Mouse (Mus musculus) kidney, adult 18-20 months (tissue): ENCODE measurements around the gene Cd200r2.
"Not testable (repeated sequence)": the region's sequence is repeated elsewhere in the genome, so short reads cannot be mapped to it uniquely, and the experiment has no call there.

Experiments
- DNase-seq: peaks from one replicate; pipeline ENCODE4 v3.0.0; 2021

The Cd200r2 gene

DNA sequence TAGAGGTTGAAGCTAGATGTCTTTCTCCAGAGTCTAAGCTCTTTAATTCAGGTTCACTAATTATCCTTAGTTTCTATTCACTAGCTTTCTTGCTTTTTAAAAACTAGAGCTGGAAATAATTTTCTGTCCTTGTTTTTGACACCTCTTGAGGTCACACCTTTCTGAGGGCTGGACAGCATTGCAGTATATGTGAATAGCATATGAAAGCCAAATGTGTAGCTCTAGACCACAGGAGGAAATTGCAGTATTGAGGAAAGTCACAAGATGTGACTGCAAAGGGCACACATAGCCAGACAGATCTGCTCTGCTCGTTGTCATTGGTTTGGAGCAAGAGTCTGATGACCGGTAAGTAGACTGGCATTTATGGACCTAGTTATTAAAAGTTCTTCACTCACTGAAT, at the start of gene Cd200r2:
Gene Cd200r2 (plus strand): TSS at position 301 of the 400 bp plus-strand sequence.
- no peak for DNase-seq

DNA sequence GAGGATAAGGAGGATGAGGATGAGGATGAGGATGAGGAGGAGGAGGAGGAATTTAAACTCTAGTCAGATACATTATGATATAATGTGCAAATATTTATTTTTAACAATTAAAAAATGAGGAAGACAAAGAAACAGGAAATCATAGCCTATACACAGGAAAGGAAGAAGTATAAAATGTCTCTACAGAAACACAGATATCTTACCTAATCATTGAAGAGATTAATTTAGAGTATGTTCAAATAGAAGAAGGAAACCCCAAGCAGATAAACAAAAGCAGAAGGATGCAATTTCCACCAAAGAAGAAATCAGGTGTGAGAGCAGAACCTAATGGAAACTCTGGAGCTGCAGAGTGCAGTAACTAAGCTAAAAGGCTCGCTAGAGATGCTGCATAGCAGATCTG, 48.9 kb upstream of the Cd200r2 start:
- DNase-seq = no peak

DNA sequence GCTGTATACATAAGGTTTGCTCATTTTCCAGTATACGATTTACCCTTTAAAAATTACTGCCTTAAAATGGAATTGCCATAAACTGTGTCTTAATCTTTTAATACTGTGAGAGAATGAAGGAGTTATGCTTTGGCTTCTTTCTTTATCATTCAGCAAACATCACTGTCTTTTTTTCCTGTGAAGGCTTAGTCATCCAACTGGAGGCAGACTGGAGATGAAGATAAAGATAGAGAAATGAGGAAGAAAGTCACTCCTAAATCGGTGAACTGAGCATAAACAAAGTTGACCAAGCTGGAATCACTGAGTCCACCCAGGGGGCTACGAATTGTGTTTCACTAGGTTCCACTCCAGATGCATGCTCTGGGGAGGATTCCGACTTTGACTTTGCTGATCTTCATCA, 46.4 kb upstream of the Cd200r2 start:
- DNase-seq = no peak

DNA sequence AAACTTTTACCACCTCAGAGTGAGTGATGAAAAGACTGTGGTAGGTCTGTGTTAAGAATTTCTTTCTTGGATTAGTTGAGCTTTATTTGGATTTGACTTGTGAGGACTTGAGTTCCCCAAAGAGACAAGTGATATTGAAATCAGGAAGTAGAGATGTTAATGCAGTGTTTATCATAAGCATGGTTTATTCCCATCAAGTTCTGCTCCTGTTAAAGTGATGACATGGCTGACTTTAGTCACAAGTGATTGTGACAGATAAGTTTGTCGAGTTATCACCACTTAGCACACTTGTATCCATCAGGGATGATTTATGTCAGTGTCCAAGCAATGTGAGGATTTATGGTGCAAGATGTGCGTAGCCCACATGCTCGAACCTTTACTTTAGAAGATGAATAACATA, 34.6 kb upstream of the Cd200r2 start:
- DNase-seq = no peak

DNA sequence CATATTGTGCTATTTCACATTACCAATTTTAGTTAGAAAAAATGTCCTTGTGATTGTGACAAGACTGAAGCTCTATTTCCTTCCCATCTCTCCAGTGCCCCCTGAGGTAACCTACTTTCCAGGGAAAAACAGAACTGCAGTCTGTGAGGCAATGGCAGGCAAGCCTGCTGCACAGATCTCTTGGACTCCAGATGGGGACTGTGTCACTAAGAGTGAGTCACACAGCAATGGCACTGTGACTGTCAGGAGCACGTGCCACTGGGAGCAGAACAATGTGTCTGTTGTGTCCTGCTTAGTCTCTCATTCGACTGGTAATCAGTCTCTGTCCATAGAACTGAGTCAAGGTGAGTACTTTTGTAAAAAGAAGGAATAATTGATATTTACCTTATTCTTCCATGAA, 33.7 kb upstream of the Cd200r2 start:
- not testable (repeated sequence) for DNase-seq

DNA sequence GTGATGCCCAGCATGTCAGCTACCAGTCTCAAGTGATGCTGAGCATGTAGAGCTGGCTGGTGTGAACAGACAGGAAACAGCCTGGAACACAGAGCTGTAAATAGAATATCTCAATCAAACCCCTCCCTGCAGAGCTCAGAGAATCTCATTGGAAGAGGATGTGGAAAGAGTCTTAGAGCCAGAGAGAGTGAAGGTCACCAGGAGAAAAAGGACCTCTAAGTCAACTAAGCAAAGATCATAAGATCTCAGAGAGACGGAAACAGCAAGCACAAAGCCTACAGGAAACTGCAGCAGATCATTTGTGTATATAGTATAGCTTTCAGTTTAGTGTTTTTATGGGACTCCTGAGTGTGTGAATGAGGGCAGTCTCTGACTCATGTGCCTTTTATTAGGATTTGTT, 8.3 kb downstream of the Cd200r2 start:
- DNase-seq = no peak

DNA sequence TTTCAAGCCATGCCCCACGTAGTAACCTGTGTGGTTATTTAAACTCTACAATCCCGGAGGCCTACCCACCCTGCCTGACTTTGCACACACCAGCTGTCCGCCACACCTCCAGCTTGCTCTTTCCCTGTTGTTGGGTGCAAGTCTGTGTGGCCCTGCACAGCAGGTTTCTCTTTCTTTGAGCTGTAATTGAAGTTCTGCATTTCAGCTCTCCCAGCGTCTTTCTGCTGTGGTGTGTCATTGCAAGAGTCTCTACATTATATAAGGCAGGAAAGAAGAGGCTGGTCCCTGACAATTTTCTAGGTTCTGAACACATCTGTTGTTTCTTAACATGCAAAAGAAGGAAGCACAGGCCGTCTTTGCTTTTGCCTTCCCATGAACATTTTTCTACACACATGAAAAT, 9.7 kb downstream of the Cd200r2 start:
- DNase-seq = no peak

DNA sequence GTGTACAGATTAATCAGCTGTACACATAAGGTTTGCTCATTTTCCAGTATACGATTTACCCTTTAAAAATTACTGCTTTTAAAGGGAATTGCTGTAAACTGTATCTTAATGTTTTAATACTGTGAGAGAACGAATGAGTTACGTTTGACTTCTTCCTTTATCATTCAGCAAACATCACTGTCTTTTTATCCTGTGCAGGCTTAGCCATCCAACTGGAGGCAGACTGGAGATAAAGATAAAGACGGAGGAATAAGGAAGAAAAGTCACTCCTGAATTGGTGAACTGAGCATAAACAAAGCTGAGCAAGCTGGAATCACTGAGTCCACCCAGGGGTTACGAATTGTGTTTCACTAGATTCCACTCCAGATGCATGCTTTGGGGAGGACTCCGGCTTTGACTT, 10.7 kb downstream of the Cd200r2 start:
- no peak for DNase-seq

DNA sequence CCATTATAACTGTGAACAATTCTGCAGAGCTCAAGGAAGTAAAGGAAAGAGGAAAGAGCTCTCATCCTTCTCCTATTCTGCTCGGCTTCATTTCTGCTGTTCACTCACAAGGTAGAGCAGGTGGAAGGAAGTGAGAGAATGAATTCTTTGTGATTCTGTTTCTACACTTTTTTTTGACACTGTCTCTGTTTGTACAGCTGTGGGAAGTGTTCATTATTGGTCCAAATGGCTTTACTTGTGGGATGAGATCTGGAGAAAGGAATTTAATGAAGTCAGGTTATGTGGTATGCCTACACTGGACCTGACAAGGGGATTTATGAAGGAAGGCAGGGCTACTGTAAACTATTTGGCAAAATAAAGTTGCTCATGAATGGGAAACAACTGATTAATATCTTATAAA, 23.9 kb downstream of the Cd200r2 start:
- DNase-seq = no peak

DNA sequence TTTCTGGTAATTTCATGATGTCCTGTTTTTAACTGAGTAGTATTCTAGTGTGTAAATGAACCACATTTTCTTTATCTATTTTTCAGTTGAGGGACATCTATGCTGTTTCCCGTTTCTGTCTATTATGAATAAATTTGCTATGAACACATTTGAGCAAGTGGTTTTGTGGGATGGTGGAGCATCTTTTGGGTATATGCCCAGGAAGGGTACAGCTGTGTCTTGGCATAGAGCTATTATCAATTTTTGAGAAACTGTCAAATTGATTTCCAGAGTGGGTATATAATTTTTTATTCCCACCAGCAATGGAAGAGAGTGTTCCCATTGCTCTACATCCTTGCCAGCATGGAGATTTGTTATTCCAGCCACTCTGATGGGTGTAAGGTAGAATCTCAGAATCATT, 65.1 kb downstream of the Cd200r2 start:
- DNase-seq = no peak

DNA sequence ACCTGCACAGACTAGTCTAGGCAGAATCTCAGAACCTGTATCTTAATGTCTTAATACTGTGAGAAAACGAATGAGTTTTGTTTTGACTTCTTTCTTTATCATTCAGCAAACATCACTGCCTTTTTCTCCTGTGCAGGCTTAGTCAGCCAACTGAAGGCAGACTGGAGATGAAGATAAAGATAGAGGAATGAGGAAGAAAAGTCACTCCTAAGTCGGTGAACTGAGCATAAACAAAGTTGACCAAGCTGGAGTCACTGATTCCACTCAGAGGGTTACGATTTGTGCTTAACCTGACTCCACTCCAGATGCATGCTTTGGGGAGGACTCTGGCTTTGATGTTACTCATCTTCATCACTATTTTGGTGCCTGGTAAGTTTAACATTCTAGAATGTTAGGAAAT, 76.6 kb downstream of the Cd200r2 start, which contains the start of gene Cd200r3:
Gene Cd200r3 (plus strand): TSS at position 211 of the 400 bp plus-strand sequence.
- no peak for DNase-seq

DNA sequence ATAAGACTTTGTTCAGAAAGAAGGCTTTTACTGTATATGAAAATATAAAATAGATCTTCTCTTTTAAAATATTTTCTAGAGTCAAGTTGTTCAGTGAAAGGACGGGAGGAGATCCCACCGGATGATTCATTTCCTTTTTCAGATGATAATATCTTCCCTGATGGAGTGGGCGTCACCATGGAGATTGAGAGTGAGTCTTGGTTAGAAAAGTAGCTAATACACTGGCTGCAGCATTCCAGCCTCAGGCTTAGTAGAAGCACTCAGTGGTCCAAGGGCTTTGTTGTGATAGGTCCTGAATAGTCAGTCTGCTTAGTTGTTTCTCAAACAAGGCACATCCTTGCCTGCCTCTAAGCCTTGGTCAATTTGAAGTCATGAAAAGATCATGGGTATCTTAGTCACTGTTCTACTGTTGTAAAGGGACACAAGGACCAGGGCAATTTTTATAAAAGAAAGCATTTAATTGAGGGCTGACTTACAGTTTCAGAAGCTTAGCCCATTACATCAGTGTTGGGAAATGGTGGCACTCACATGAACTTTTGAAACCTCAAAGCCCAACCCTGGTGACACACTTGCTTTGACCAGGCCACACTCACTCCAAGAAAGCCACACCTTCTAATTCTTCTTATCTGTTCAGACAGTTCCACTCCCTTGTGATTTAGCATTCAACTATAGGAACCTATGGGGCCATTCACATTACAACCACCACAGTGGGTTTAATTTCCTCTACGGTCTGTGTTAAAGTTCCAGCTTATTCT, 84.6 kb downstream of the Cd200r2 start:
- DNase-seq = no peak

DNA sequence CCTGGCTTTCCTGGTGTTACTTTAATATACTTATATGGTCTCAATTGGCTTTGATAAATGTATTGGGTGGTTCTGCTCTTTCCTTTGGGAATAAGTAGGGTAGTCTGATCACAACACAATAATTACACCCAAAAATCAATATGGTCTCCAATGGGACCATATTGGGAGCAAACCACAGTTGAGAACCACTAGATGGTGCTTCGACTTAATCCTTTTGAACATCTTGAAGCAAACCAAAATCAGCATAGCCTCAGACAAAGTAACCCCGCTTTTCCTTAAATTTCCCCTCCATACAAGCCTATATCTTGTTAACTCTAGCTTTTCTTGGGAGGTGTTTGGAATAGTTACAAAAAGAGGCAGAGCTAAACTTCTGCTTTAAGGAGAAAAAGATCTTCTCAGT, 95.4 kb downstream of the Cd200r2 start:
- DNase-seq = no peak

DNA sequence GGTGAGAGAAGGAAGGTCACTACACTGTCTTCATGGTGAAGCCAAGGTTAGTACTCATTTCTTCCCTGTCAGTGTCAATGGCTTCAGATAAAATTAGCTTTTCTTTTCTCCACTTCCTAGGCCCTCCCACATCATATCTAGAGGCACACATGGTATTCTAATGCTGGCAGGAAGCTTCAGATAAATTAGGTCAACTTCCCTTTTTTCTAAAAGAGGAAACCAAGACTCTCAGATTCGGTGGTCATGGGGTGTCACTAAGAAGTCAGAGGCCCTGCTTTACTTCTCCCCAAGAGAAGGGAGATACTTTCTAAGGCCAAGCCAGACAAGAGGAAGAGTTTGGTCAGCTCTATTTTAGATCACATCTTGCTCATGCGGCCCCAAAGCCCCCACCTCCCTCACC, 95.9 kb downstream of the Cd200r2 start:
- DNase-seq = no peak

DNA sequence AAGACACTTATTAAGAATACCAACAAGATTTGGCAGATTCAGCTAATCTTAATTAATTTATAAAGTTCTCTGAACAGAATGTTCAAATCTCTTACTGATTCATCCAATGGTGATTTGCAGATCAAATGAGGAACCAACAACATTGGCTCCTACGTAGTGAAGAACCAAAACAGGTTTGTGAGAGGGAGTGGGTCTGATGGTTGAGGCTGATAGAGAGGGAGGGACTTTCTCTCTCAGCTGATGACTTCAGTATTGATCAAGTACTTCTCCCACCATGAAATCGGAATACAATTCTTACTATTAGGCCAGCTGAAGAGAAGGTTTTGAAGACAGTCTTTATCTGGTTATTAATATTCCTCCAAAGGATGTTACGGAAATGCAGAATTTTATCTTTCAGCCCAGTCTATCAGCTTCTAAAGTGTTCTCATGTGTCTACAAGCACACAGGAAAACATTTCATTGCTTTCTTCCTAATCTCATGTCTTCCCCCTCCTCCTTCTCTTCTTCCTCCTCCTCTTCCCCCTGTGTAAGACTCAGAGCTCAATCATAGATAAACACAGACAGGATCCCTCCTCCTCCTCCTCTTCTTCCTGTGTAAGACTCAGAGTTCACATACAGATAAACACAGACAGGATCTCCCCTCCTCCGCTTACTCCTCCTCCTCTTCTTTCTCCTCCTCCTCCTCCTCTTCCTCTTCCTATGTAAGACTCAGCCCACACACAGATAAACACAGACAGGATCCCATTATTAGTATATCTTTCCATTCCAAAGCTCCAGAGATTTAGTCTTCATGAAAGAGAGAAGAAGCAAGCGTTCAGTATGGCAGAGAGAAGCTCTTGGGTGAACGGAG, 97.9 kb downstream of the Cd200r2 start:
- DNase-seq = no peak

DNA sequence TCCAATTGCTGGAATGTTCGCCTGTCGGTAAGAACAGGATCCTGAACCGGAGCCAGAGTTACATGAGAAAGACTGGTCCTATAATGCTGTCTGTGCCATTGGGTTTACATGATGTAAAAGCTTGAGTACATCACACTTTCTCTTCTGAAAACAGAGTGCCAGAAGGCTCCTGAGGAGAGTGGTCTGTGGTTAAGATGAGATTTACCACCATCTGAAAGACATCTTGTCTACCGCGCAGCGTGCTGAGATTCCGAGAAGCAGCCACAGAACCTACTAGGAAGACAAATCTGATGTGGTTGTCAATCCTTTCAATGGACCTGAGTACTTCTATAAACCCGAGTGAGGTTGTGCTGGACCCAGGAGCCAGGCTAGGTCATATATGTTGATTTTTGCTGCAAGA, 98.5 kb downstream of the Cd200r2 start:
- DNase-seq = no peak
